Mouse (Mus musculus): ENCODE data around the gene Erich2. TPM values are rescaled to one million over a fixed set of nuclear protein-coding genes. Genes with fewer than 3 reads are reported as not detected.
"Not testable (repeated sequence)": the region's sequence is repeated elsewhere in the genome, so short reads cannot be mapped to it uniquely, and the experiment has no call there.

Erich2 gene
- total RNA-seq (2015; ENCODE audit: low replicate concordance) (not detected in 2 replicates), total RNA-seq (2017; ENCODE audit: low replicate concordance) (0.60 TPM in 1 of 2 replicates, not detected in the other)

DNA sequence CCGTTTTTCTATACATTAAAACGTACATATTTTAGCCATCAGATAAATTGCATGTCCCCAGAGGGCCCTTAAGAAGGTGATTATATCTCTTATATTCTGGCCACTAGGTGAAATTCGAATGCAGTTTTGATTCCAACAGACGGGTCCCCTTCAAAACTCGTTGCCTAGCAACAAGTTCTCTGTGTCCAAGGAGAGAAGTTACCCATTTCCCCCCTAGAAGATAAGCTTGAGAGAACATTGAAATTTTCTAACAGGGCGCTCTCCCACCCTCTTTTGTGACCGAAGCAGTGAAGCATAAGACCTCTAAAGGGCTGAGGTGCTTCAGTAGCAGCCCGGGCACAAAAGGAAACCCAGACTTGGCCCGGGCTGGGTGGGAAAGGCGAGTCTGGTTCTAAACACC, at the start of gene Erich2:
TSS of gene Erich2 (plus strand) at position 324 of the 400 bp plus-strand sequence.
- ATAC-seq (replicated peaks; ENCODE audit: low FRiP score, poor library complexity, severe bottlenecking) = no peak

DNA sequence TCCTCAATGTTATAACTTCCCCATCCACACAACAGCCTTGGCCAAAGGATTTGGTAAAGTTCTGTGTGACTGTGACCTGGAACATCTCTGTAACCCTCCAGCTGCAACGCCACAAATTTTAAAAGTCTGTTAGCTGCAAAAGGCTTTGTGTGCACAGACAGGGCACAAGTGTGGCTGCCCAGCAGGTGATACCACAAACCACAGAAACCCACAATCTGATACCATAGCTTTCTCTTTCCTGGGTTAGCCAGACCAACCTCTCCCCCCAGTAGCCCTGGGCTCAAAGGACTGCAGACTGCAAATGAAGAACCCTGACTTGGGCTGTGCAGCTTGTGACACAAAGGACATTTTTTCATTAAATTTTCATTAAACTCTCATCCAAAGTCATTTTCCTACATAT, 45.0 kb upstream of the Erich2 start:
- ATAC-seq (replicated peaks; ENCODE audit: low FRiP score, poor library complexity, severe bottlenecking) = no peak

DNA sequence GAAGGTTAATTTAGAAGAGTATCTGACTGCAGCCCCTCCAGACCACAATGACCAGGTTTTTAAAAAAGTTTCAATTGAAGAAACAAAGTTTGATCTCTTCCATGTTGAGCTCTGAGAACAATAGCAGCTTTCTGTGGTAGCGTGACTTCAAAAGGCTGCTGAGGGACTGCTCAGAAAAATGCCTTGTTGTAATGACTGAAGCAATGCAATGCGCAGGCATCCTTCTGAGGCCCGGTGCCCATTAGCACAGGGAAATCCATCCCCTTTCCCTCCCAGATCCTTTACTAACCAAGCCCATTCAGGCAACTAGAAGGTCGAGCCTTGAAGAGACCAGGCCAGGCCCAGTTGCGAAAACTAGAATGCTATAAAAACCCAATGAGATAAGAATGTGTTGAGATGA, 37.5 kb upstream of the Erich2 start:
- ATAC-seq (replicated peaks; ENCODE audit: low FRiP score, poor library complexity, severe bottlenecking) = no peak

DNA sequence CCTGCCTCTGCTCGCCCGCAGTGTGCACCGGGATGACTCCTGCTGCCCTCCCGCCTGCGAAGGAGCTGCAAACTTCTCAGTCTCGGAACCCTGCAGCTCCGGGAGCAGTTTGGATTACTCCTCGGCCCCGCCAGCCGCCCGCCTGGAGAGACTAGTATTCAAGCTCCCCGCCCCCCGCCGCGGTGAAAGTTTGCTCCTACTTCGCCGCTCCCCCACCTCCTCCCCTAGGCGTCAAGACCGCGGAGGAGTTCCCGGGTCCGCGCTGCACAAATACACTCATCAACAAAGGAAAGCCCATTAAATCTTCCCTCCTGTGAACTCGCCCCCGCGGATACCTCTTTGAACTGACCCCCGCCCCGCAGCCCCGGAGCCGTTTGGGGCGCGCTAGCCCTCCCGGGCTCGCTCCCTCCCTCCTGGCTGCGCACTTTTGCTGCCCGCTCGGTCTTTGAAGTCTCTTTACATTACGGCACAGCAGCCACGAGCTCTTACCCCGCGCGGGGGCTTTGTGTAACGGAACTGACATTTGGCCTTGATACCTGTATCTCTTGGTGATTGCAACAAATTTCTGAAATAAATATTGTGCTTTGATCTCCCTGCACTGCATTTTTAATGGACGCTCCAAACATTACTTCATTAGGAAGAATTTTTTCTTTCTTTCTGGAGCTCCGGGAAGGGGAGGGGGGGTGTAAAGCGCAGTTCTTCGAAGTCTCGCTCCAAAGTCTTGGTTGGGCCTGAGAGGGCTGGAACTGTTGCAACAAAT, 36.6 kb upstream of the Erich2 start:
- ATAC-seq (replicated peaks; ENCODE audit: low FRiP score, poor library complexity, severe bottlenecking) = no peak

DNA sequence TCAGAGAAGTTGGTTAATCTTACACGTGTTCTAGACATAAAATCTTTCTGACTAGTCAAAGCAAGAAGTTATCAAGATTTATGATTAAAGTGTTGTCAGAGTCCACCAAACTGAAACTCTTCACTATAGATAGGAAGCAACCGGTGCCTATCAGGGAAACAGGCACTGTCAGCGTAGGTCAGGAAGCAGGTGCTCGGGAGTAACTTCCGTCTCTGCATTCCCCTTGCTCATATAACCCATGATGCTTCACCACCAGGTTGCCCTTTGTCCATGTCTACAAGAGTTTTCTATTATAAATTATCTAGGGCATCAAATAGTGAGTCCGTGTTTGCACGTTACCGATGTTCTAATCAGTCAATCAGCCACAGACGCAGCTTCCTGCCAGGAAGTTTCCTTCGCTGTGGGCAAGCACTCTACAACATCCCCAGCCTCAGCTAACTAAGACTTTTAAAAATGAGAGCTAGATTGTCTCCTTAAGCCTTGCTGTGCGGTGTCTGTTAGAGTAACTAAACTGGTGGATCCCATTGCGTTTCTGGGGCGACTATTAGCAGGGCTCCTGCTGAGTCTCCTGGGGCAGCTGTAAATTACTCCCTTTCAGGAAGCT, 10.8 kb upstream of the Erich2 start:
- ATAC-seq (replicated peaks; ENCODE audit: low FRiP score, poor library complexity, severe bottlenecking) = no peak

DNA sequence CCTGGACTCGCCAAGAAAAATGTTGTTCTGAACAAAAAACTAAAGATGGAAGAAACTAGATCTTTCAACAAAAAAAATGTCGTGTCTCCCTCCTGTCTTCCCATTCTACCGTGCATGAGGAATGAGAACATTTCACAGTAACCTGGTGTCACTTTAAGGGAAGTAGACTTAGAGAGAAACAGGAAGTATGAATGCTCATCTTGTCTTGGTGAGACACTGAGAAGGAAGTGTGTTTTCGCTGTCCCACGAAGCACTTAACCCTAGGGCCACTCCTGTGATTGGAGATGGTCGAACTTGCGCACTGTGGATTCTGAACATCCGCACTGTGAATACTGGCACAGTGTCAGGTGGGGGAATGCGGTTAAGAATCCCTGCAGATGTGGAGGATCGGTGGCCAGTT, 5.2 kb upstream of the Erich2 start:
- no peak for ATAC-seq (replicated peaks; ENCODE audit: low FRiP score, poor library complexity, severe bottlenecking)

DNA sequence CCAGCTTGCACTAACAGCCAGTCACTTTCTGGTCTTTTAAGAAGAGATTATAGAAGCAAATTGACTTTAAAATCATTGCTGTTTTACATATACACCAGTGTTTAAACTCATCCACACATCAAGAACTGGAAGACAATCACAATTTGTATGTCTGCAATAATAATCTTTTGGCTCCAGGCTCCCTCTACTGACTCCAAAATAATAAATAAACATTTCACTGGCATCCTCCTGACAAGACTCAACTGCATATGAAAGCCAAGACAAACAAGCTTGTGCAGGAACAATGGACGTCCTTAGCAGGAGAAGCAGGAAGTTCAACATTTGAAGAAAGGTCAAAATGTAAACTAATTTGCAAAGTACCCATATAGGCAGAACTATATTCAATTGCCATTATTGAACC, 3.4 kb upstream of the Erich2 start:
- no peak for ATAC-seq (replicated peaks; ENCODE audit: low FRiP score, poor library complexity, severe bottlenecking)

DNA sequence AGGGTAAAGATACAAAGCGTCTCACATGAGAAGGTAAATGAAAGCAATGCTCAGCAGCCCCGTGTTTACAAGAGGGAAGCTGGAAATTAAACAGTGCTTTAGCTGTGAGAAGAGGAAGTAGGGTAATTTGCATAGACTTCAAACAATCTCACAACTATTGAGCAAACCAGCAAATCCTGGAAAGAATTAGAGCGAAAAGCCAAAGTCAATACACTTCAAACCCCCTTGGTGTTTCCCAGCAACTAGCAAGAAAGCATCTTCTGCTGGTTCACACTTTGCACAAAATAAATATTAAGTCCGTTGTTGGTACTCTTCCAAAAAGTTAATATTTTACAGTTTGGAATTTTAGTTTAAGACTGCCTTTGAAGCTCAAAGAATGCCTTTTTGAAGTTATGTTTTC, 2.7 kb upstream of the Erich2 start:
- ATAC-seq (replicated peaks; ENCODE audit: low FRiP score, poor library complexity, severe bottlenecking) = no peak

DNA sequence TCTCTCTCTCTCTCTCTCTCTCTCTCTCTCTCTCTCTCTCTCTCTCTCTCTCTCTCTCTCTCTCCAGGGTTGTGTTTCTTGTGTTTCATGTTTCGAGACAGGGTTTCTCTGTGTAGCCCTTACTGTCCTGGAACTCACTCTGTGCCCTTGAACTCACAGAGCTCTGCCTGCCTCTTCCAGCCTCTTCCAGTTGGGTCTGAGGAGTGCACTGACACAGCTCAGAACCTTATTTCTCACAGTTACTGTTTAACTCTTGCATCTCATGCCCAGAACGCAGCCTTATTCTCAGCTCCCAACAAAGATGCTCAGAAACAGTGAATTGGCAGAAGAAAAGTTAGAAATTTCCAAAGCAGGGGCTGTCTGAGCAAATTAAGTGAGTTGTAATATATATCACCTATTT, 2.2 kb upstream of the Erich2 start:
- no peak for ATAC-seq (replicated peaks; ENCODE audit: low FRiP score, poor library complexity, severe bottlenecking)

DNA sequence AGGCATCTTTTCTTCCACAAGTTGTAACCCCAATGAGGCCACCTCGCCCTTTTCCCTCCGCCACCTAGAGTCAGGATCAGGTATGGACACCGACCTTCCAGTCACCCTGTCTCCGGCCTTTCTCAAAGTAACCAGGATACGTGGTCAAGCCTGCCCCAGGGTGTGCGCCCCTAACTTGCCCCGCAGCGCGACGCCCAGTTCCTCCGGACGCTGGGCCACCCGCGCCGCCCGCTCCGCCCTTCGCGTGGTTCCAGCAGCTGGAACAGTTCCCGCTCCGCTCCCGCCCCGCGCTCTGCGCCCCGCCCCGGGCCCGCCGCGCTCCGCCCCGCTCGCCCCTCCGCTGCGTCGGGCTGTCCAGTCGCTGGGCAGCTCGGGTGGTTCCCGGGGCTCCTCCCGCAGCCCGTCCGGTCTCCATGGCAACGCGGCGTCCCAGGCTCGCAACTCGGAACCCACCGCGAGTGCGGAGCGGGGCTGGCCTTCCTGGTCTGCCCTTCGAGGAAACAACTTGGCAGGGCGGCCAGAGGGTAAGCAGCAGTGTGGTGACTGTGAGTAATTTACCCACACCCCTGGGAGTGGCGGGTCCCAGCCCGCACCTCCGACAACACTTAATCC, 508 bp downstream of the Erich2 start:
- no peak for ATAC-seq (replicated peaks; ENCODE audit: low FRiP score, poor library complexity, severe bottlenecking)

DNA sequence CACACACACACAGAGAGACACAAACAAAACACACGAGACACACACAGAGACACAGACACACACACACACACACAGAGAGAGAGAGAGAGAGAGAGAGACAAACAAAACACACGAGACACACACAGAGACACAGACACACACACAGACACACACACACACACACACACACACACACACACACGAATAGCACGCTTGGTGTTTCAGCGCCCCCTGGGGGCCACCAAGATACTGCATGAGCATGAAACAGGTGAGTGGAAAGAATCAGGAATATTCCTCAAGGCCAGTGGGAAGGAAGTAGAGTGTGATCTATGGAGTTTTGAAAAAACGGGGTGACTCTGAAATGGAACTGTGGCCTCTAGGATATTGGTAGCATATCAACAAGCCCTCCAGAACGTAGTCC, 29.7 kb downstream of the Erich2 start:
- ATAC-seq (replicated peaks; ENCODE audit: low FRiP score, poor library complexity, severe bottlenecking) = not testable (repeated sequence)

DNA sequence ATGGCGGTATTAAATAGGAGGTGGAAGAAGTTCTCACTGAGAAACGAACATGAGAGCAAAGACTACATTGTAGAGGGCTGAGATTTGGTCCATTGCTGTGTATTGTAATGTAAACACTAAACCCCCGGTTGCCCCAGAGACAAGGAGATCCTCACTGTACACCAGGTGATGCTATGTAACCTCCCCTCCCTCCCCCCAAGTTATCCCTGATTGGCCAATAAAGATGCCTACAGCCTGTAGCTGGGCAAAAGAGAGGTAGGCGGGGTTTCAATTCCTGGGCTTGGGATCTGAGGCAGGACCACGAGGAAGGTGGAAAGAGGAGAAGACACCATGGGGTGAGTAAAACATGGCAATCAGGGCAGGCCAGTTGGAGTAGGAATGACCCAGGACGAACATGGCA, 42.1 kb downstream of the Erich2 start:
- no peak for ATAC-seq (replicated peaks; ENCODE audit: low FRiP score, poor library complexity, severe bottlenecking)

DNA sequence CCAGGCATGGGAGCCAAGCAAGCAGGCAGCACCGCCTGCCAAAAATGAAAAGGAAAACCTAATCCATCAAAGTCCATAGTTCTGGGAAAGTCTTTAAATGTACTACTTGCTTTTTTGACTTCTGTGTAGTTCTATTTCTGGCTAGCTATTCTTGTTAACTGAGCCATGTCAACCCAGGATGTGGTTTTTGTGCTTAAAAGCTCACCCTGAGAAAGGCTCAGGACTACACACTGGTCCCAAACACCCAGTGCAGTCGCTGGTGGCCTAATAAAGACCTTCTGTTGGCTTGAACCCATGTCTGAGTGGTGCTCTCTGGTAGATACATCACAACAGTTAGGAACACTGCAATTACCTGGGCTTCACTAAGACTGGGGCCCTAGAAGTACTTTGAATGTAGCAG, 42.8 kb downstream of the Erich2 start:
- no peak for ATAC-seq (replicated peaks; ENCODE audit: low FRiP score, poor library complexity, severe bottlenecking)

DNA sequence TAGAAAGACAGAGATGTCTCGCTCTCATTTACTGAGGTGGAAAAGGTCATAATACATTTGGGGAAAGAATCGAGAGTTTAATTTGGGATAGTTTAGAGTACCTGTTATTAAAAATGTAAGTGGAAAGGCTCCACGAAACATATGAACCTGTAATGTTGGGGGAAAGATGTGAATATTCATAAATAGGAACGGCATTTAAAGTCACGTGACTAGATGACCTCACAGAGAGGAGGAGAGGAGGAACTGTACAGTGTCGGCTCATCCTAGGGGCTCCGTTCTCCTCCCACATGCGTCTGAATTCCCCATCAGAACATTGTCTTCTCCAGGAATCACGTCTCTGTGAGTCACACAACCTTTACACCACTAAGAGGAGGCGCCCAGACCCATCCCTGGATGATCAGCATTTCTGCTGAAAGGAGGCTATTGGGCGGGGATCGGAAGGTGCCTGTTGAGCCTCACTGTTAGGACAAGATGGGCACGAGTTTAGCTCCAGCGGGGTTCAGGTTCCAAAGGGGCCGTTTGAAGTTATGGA, 43.5 kb downstream of the Erich2 start:
- no peak for ATAC-seq (replicated peaks; ENCODE audit: low FRiP score, poor library complexity, severe bottlenecking)

DNA sequence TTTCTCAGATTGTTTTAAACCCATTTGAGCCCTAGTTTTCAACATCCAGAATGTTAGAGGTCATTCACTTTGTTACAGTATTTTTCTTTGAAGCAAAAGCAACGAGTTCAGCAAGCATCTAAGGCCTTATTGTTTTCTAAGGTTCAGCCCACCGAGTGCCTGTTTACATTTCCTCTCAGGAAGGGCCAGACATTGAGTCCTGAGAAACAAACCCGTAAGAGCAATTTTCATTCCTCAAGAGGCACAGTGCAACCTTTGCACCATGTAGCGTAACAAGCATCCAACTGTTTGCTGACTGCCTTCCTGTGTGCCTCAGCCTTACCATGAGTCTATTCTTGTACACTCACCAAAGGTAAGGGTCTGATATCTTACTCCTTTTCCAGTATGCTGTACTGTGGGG, 44.2 kb downstream of the Erich2 start, which contains the start of gene Gad1:
TSS of gene Gad1 (plus strand) at position 301 of the 400 bp plus-strand sequence.
- no peak for ATAC-seq (replicated peaks; ENCODE audit: low FRiP score, poor library complexity, severe bottlenecking)

DNA sequence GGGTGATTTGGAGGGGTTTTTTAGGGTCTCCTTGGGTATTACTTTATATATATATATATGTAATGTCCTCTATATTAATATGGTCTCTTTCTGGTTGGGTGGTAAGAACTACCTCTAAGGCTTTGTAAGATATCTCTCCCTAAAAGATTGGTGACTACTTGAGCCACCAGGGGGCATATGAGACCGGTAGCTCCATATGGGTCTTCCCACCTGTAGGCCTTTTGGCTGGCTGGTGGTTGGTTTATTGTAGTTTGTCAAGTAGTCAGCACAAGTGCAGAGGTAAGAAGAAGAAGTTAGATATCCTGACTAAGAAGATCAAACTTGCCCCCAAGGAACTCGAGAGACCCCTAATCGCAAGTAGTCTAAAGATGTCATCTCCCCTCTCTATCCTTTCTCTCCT, 45.2 kb downstream of the Erich2 start:
- ATAC-seq (replicated peaks; ENCODE audit: low FRiP score, poor library complexity, severe bottlenecking) = no peak

DNA sequence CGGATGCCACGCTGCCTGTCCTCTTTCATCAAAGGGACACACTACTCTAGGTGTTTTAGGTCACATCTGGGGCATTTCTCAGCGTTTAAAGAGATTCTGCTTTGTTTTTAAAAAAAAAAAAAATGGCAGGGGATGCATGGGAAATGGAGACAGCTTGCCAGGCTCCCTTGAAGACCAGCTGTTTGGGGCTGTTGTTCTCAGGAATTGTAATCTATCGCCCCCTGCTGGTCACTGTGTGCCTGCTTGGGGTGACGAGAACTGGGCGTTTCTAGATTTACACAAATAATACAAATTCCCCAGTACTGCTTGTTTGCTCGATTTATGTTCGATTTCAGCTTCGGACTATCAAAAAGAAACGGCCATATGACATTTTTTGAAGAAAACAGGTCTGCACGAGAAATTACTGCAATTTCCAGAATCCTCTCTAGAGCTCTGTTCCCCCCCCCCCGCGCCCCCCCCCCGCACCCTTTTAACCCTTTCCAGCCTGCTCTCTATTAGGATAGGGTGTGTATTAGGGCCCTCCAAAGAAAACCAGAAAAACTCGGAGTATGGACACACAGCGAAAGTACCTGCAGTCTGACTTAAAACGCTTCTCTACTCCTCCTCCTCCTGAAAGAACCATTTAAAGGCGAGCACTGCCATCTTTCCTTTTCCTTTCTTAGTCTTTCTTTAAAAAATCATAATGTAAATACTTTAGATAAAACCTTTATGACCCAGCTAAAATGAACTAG, 49.7 kb downstream of the Erich2 start:
- no peak for ATAC-seq (replicated peaks; ENCODE audit: low FRiP score, poor library complexity, severe bottlenecking)

DNA sequence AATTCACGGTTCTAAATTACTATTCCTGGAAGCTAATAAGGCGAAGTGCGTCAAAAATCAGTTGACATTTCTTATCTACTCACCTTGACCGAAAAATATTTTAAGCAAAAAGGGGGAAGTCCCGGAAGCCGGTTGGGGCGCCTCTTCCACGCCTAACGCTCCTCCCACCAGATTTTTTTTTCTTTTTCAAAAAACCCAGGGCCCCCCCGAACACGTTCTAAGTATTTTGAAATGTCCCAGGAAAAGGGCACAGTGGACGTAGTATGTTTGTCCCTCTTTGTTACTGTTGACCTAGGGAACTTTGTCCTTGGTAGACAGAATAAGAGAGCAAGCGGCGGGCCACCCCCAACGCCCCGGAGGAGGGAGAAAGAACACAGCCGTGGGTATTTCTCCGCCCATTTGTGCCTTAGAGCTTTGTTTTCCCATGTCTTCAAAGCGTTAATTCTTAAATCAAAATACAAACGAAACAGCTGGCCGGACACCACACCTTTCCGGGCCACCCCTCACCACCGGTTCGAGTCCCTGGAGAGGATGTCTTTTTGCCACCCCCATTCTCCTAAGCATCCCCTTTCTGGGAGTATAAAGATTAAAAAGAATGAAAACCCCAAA, 50.3 kb downstream of the Erich2 start:
- no peak for ATAC-seq (replicated peaks; ENCODE audit: low FRiP score, poor library complexity, severe bottlenecking)

DNA sequence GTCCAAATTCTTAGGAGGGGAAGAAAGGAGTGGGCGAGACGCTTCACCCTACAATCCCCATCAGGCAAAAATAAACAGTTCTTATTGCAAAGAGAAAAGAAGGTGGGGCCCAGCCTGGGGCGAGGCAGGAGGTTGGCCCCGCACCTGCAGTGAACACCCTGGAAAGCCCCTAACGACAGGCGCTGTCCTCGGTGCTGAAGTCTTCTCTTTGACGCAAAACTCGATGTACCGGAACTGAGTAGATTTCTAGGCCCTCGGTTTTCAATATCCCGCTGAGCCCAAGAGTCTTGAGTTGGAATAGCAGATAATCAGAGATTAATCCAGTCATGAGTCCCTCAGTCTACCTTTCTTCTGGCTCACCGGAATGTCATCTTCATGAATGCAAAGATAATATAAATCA, 50.9 kb downstream of the Erich2 start:
- ATAC-seq (replicated peaks; ENCODE audit: low FRiP score, poor library complexity, severe bottlenecking) = no peak
